Mouse (Mus musculus): ENCODE measurements at regions not wholly inside any gene's neighbourhood (a gene's known extent, or its start where the extent isn't known, plus 50 kb on each side); places are given as distances from the start of the nearest gene placed in this dataset.

- DNase-seq (ENCODE audit: low spot score in 2 of 2): no peak
These were observed 169.1 kb upstream of the Ubr2 start for GRCm38 (mm10) chr17:47179410-47179809.

- DNase-seq (ENCODE audit: low spot score in 2 of 2): no peak
These were observed 168.3 kb upstream of the Ubr2 start for GRCm38 (mm10) chr17:47178705-47179104.

- DNase-seq (ENCODE audit: low spot score in 2 of 2): no peak
These were observed 167.4 kb upstream of the Ubr2 start for GRCm38 (mm10) chr17:47177671-47178246.

GRCm38 (mm10) chr17:47176328-47176727 is 166.0 kb upstream of the Ubr2 start:
- DNase-seq (ENCODE audit: low spot score in 2 of 2): no peak

- peak in 1 of 2 experiments; percentile 50 for DNase-seq (ENCODE audit: low spot score in 2 of 2)
These were observed 164.4 kb upstream of the Ubr2 start for GRCm38 (mm10) chr17:47174748-47175215.

- DNase-seq (ENCODE audit: low spot score in 2 of 2): no peak
These were observed 161.4 kb upstream of the Ubr2 start for GRCm38 (mm10) chr17:47171801-47172200.

GRCm38 (mm10) chr17:47170978-47171593 is 160.7 kb upstream of the Ubr2 start:
- no peak for DNase-seq (ENCODE audit: low spot score in 2 of 2)

- no peak for DNase-seq (ENCODE audit: low spot score in 2 of 2)
These were observed 157.7 kb upstream of the Ubr2 start for GRCm38 (mm10) chr17:47168105-47168504.

- no peak for DNase-seq (ENCODE audit: low spot score in 2 of 2)
These were observed 153.5 kb upstream of the Ubr2 start for GRCm38 (mm10) chr17:47163677-47164340.

GRCm38 (mm10) chr17:47162459-47162858 is 152.1 kb upstream of the Ubr2 start:
- no peak for DNase-seq (ENCODE audit: low spot score in 2 of 2)

GRCm38 (mm10) chr17:47156237-47156636 is 145.9 kb upstream of the Ubr2 start:
- DNase-seq (ENCODE audit: low spot score in 2 of 2): no peak

GRCm38 (mm10) chr17:47151557-47152278 is 141.4 kb upstream of the Ubr2 start:
- DNase-seq (ENCODE audit: low spot score in 2 of 2): peak in 1 of 2 experiments; percentile 54

GRCm38 (mm10) chr17:47151193-47151556 is 140.8 kb upstream of the Ubr2 start:
- DNase-seq (ENCODE audit: low spot score in 2 of 2): no peak

- no peak for DNase-seq (ENCODE audit: low spot score in 2 of 2)
These were observed 140.3 kb upstream of the Ubr2 start for GRCm38 (mm10) chr17:47150636-47151035.

- DNase-seq (ENCODE audit: low spot score in 2 of 2): no peak
These were observed 139.3 kb upstream of the Ubr2 start for GRCm38 (mm10) chr17:47149662-47150061.

- DNase-seq (ENCODE audit: low spot score in 2 of 2): no peak
These were observed 138.8 kb upstream of the Ubr2 start for GRCm38 (mm10) chr17:47149158-47149557.

GRCm38 (mm10) chr17:47146640-47147039 is 136.3 kb upstream of the Ubr2 start:
- peak in 1 of 2 experiments; percentile 49 for DNase-seq (ENCODE audit: low spot score in 2 of 2)

- DNase-seq (ENCODE audit: low spot score in 2 of 2): no peak
These were observed 135.2 kb upstream of the Ubr2 start for GRCm38 (mm10) chr17:47145590-47145989.

GRCm38 (mm10) chr17:47144996-47145395 is 134.6 kb upstream of the Ubr2 start:
- DNase-seq (ENCODE audit: low spot score in 2 of 2): no peak

- DNase-seq (ENCODE audit: low spot score in 2 of 2): no peak
These were observed 134.1 kb upstream of the Ubr2 start for GRCm38 (mm10) chr17:47144460-47144859.

GRCm38 (mm10) chr17:47143898-47144297 is 133.5 kb upstream of the Ubr2 start:
- no peak for DNase-seq (ENCODE audit: low spot score in 2 of 2)

GRCm38 (mm10) chr17:47142885-47143284 is 132.5 kb upstream of the Ubr2 start:
- no peak for DNase-seq (ENCODE audit: low spot score in 2 of 2)
